Mouse (Mus musculus): ENCODE measurements at regions not wholly inside any gene's neighbourhood (a gene's known extent, or its start where the extent isn't known, plus 50 kb on each side); places are given as distances from the start of the nearest gene placed in this dataset.
A peak's percentile ranks its signal among the peaks of the same experiment; 100 is the strongest.

GRCm38 (mm10) chr6:106961320-106961719, 161.4 kb upstream of the Crbn start:
- WGBS (ENCODE audit: insufficient replicate concordance) = 66% methylated on average over 2 of the region's 2 CpGs
- Histone ChIP-seq H3K4me1 (replicated peaks) (no peaks in the 10 kb centered on the region), H3K4me3 (replicated peaks) (no peak overlapping the region), H3K4me2 (no peak overlapping the region), H3K27ac (replicated peaks) (no peak overlapping the region), H3K36me3 (replicated peaks) (no peaks in the 10 kb centered on the region), H3K9ac (no peak overlapping the region), H3K9me3 (replicated peaks) (no peaks in the 10 kb centered on the region), H3K27me3 (no peaks in the 10 kb centered on the region)
- no peak for ATAC-seq (ENCODE audit: insufficient read depth)

- H3K4me2 ChIP-seq = no peak overlapping the region
- H3K4me1 ChIP-seq (replicated peaks) = no peaks in the 10 kb centered on the region
- H3K9ac ChIP-seq = no peak overlapping the region
- no peaks in the 10 kb centered on the region for H3K9me3 ChIP-seq (replicated peaks)
- H3K27ac ChIP-seq (replicated peaks) = no peak overlapping the region
- no peaks in the 10 kb centered on the region for H3K27me3 ChIP-seq
- no peaks in the 10 kb centered on the region for H3K36me3 ChIP-seq (replicated peaks)
- WGBS (ENCODE audit: insufficient replicate concordance) = 37% methylated on average over 1 of the region's 1 CpGs
- H3K4me3 ChIP-seq (replicated peaks) = no peak overlapping the region
- no peak for ATAC-seq (ENCODE audit: insufficient read depth)
Measured at GRCm38 (mm10) chr6:106964337-106964736, 164.5 kb upstream of the Crbn start.

- no peaks in the 10 kb centered on the region for H3K27me3 ChIP-seq
- H3K27ac ChIP-seq (replicated peaks) = no peak overlapping the region
- no peak overlapping the region for H3K4me3 ChIP-seq (replicated peaks)
- H3K36me3 ChIP-seq (replicated peaks) = no peaks in the 10 kb centered on the region
- ATAC-seq (ENCODE audit: insufficient read depth) = peak; percentile 60
- H3K9ac ChIP-seq = no peak overlapping the region
- H3K4me1 ChIP-seq (replicated peaks) = no peaks in the 10 kb centered on the region
- 13% methylated on average over 2 of the region's 2 CpGs for WGBS (ENCODE audit: insufficient replicate concordance)
- H3K4me2 ChIP-seq = no peak overlapping the region
- H3K9me3 ChIP-seq (replicated peaks) = no peaks in the 10 kb centered on the region
Measured at GRCm38 (mm10) chr6:106975439-106975838, 175.6 kb upstream of the Crbn start.

- no peak overlapping the region for H3K9ac ChIP-seq
- no peaks in the 10 kb centered on the region for H3K9me3 ChIP-seq (replicated peaks)
- no peaks in the 10 kb centered on the region for H3K36me3 ChIP-seq (replicated peaks)
- no peak overlapping the region for H3K4me2 ChIP-seq
- no peak overlapping the region for H3K27ac ChIP-seq (replicated peaks)
- H3K27me3 ChIP-seq = no peaks in the 10 kb centered on the region
- no peak overlapping the region for H3K4me3 ChIP-seq (replicated peaks)
- no peak for ATAC-seq (ENCODE audit: insufficient read depth)
- no peaks in the 10 kb centered on the region for H3K4me1 ChIP-seq (replicated peaks)
Measured at GRCm38 (mm10) chr6:106978721-106979120, 178.8 kb upstream of the Crbn start.

GRCm38 (mm10) chr6:106979755-106980154, 179.9 kb upstream of the Crbn start:
- WGBS (ENCODE audit: insufficient replicate concordance) = 60% methylated on average over 3 of the region's 3 CpGs

GRCm38 (mm10) chr6:106980188-106980587, 180.3 kb upstream of the Crbn start:
- Histone ChIP-seq H3K4me1 (replicated peaks) (0 out of 2 replicates have a peak, but pooled peaks cover 3% of the 10 kb centered on the region), H3K4me3 (replicated peaks) (no peak overlapping the region), H3K27ac (replicated peaks) (no peak overlapping the region), H3K36me3 (replicated peaks) (no peaks in the 10 kb centered on the region), H3K9ac (no peak overlapping the region), H3K9me3 (replicated peaks) (no peaks in the 10 kb centered on the region), H3K4me2 (no peak overlapping the region), H3K27me3 (no peaks in the 10 kb centered on the region)
- WGBS (ENCODE audit: insufficient replicate concordance) = 61% methylated on average over 4 of the region's 4 CpGs
- ATAC-seq (ENCODE audit: insufficient read depth) = no peak

More at GRCm38 (mm10) chr6:106979755-106980154, 179.9 kb upstream of the Crbn start:
- H3K4me2 ChIP-seq = no peak overlapping the region
- H3K36me3 ChIP-seq (replicated peaks) = no peaks in the 10 kb centered on the region
- no peak overlapping the region for H3K4me3 ChIP-seq (replicated peaks)
- no peaks in the 10 kb centered on the region for H3K9me3 ChIP-seq (replicated peaks)
- H3K27ac ChIP-seq (replicated peaks) = no peak overlapping the region
- no peaks in the 10 kb centered on the region for H3K27me3 ChIP-seq
- H3K9ac ChIP-seq = no peak overlapping the region
- ATAC-seq (ENCODE audit: insufficient read depth) = no peak
- no peaks in the 10 kb centered on the region for H3K4me1 ChIP-seq (replicated peaks)

- ATAC-seq (ENCODE audit: insufficient read depth) = no peak
- no peak overlapping the region for H3K27ac ChIP-seq (replicated peaks)
- WGBS (ENCODE audit: insufficient replicate concordance) = 50% methylated on average over 1 of the region's 1 CpGs
- 0 out of 2 replicates have a peak, but pooled peaks cover 3% of the 10 kb centered on the region for H3K4me1 ChIP-seq (replicated peaks)
- H3K4me3 ChIP-seq (replicated peaks) = no peak overlapping the region
- no peak overlapping the region for H3K9ac ChIP-seq
- no peaks in the 10 kb centered on the region for H3K27me3 ChIP-seq
- no peak overlapping the region for H3K4me2 ChIP-seq
- no peaks in the 10 kb centered on the region for H3K9me3 ChIP-seq (replicated peaks)
- no peaks in the 10 kb centered on the region for H3K36me3 ChIP-seq (replicated peaks)
Measured at GRCm38 (mm10) chr6:106981232-106981631, 181.4 kb upstream of the Crbn start.

GRCm38 (mm10) chr6:106985132-106985801, 185.4 kb upstream of the Crbn start:
- ATAC-seq (ENCODE audit: insufficient read depth) = no peak
- WGBS (ENCODE audit: insufficient replicate concordance) = 9% methylated on average over 4 of the region's 4 CpGs
- 0 out of 2 replicates have a peak, but pooled peaks cover 3% of the 10 kb centered on the region for H3K4me1 ChIP-seq (replicated peaks)

GRCm38 (mm10) chr6:106991586-106991985, 191.7 kb upstream of the Crbn start:
- WGBS (ENCODE audit: insufficient replicate concordance) = 65% methylated on average over 1 of the region's 1 CpGs
- no peaks in the 10 kb centered on the region for H3K4me1 ChIP-seq (replicated peaks)
- no peak overlapping the region for H3K27ac ChIP-seq (replicated peaks)
- no peaks in the 10 kb centered on the region for H3K9me3 ChIP-seq (replicated peaks)
- no peaks in the 10 kb centered on the region for H3K27me3 ChIP-seq
- no peak overlapping the region for H3K4me2 ChIP-seq
- no peaks in the 10 kb centered on the region for H3K36me3 ChIP-seq (replicated peaks)
- ATAC-seq (ENCODE audit: insufficient read depth) = no peak
- H3K4me3 ChIP-seq (replicated peaks) = no peak overlapping the region
- no peak overlapping the region for H3K9ac ChIP-seq

More at GRCm38 (mm10) chr6:106985132-106985801, 185.4 kb upstream of the Crbn start:
- H3K27me3 ChIP-seq = no peaks in the 10 kb centered on the region
- H3K36me3 ChIP-seq (replicated peaks) = no peaks in the 10 kb centered on the region
- H3K27ac ChIP-seq (replicated peaks) = no peak overlapping the region
- no peak overlapping the region for H3K4me3 ChIP-seq (replicated peaks)
- H3K9me3 ChIP-seq (replicated peaks) = no peaks in the 10 kb centered on the region
- H3K4me2 ChIP-seq = no peak overlapping the region
- no peak overlapping the region for H3K9ac ChIP-seq

GRCm38 (mm10) chr6:107004406-107005120, 204.7 kb upstream of the Crbn start:
- no peak overlapping the region for H3K4me3 ChIP-seq (replicated peaks)
- H3K27me3 ChIP-seq = no peaks in the 10 kb centered on the region
- H3K4me2 ChIP-seq = no peak overlapping the region
- no peaks in the 10 kb centered on the region for H3K36me3 ChIP-seq (replicated peaks)
- H3K4me1 ChIP-seq (replicated peaks) = no peaks in the 10 kb centered on the region
- no peaks in the 10 kb centered on the region for H3K9me3 ChIP-seq (replicated peaks)
- H3K27ac ChIP-seq (replicated peaks) = no peak overlapping the region
- H3K9ac ChIP-seq = no peak overlapping the region
- ATAC-seq (ENCODE audit: insufficient read depth) = no peak
- 62% methylated on average over 4 of the region's 4 CpGs for WGBS (ENCODE audit: insufficient replicate concordance)

- Histone ChIP-seq H3K27ac (replicated peaks) (no peak overlapping the region), H3K4me2 (no peak overlapping the region), H3K4me3 (replicated peaks) (no peak overlapping the region), H3K27me3 (no peaks in the 10 kb centered on the region), H3K4me1 (replicated peaks) (no peaks in the 10 kb centered on the region), H3K9me3 (replicated peaks) (no peaks in the 10 kb centered on the region), H3K9ac (no peak overlapping the region), H3K36me3 (replicated peaks) (no peaks in the 10 kb centered on the region)
- no peak for ATAC-seq (ENCODE audit: insufficient read depth)
- 58% methylated on average over 4 of the region's 4 CpGs for WGBS (ENCODE audit: insufficient replicate concordance)
Measured at GRCm38 (mm10) chr6:107010785-107011184, 210.9 kb upstream of the Crbn start.
